Comparison of ENCODE assay signal across 8 mouse cellular contexts in genomic region chr3:130690834-130691595, GRCm38 (mm10). TPM values are rescaled to one million over a fixed set of nuclear protein-coding genes. Genes with fewer than 3 reads are reported as not detected.
DNase-seq lines count a peak whose midpoint lies in the region; ATAC-seq lines count a peak whose summit lies in the region.

No protein-coding gene starts in this region.

- peaks cover 10% of the 10 kb centered on the region for H3K4me1 ChIP-seq in embryonic facial prominence, embryonic 10.5 days
- peaks cover 11% of the 10 kb centered on the region for H3K4me1 ChIP-seq in heart, embryonic 10.5 days

- peak overlapping the region; percentile 73 for H3K27ac ChIP-seq in embryonic facial prominence, embryonic 10.5 days (replicated peaks)
- H3K27ac ChIP-seq in heart, embryonic 10.5 days: peak overlapping the region; percentile 85

- peaks cover 19% of the 10 kb centered on the region for H3K36me3 ChIP-seq in embryonic facial prominence, embryonic 10.5 days (replicated peaks)
- H3K36me3 ChIP-seq in heart, embryonic 10.5 days: peaks cover 16% of the 10 kb centered on the region

- no peaks in the 10 kb centered on the region for H3K27me3 ChIP-seq in embryonic facial prominence, embryonic 10.5 days (replicated peaks; ENCODE audit: low read depth, poor library complexity, severe bottlenecking)
- no peaks in the 10 kb centered on the region for H3K27me3 ChIP-seq in heart, embryonic 10.5 days (ENCODE audit: insufficient read depth, poor library complexity, severe bottlenecking)

- no peaks in the 10 kb centered on the region; the same call in 1 of the 2 replicates for H3K9me3 ChIP-seq in embryonic facial prominence, embryonic 10.5 days
- H3K9me3 ChIP-seq in heart, embryonic 10.5 days: no peaks in the 10 kb centered on the region

- ATAC-seq in frontal cortex, adult (ENCODE audit: low TSS enrichment): peak; percentile 57

- WGBS in embryonic facial prominence, embryonic 10.5 days: 10% methylated on average over 20 of the region's 20 CpGs
- WGBS in heart, embryonic 10.5 days: 4% methylated on average over 20 of the region's 20 CpGs

- H3K4me3 ChIP-seq in embryonic facial prominence, embryonic 10.5 days: peak overlapping the region; percentile 55
- peak overlapping the region; percentile 60 for H3K4me3 ChIP-seq in heart, embryonic 10.5 days

- no peak for DNase-seq in frontal cortex, postnatal 25 days (ENCODE audit: low spot score in 2 of 2)
- DNase-seq in embryonic facial prominence, embryonic 10.5 days (ENCODE audit: low spot score): peak; percentile 60
- DNase-seq in heart, embryonic 10.5 days (ENCODE audit: low spot score): peak; percentile 88
- peak; percentile 58 for DNase-seq in kidney, adult 9 months
- DNase-seq in lung, postnatal 14 days: peak; percentile 34
- peak; percentile 85 for DNase-seq in skeletal muscle tissue, adult 2 months (ENCODE audit: low read depth, low spot score)
- no peak for DNase-seq in left cerebral cortex, adult 8-10 months (ENCODE audit: low spot score in 2 of 2)

RNA-seq across cellular contexts. Expression of gene Ostc, which starts 18.2 kb away (rescaled TPM):
- 314 TPM in 2 replicates for polyA plus RNA-seq in embryonic facial prominence, embryonic 10.5 days (2016; fragmentation: Nextera tagmentation; extraction: Ambion mirVana)
- 295 and 342 TPM in 2 replicates for polyA plus RNA-seq in heart, embryonic 10.5 days (2016; fragmentation: Nextera tagmentation; extraction: Ambion mirVana)
- total RNA-seq in left cerebral cortex, adult 8-10 months (2022): 10 to 100 TPM; 48.4 to 54.3 (median 51.1) TPM

RNA-seq across cellular contexts. Expression of gene Rpl34, which starts 39.2 kb away (rescaled TPM):
- 961 and 964 TPM in 2 replicates for polyA plus RNA-seq in embryonic facial prominence, embryonic 10.5 days (2016; fragmentation: Nextera tagmentation; extraction: Ambion mirVana)
- polyA plus RNA-seq in heart, embryonic 10.5 days (2016; fragmentation: Nextera tagmentation; extraction: Ambion mirVana): 658 and 756 TPM in 2 replicates
- total RNA-seq in left cerebral cortex, adult 8-10 months (2022): 100 to 1,000 TPM; 340 to 406 (median 354) TPM

Comparison
In these comparisons a context has a peak if more than half of its experiments do, and no peak if none do; other contexts are left out.
1. DNase-seq: peak in embryonic facial prominence, embryonic 10.5 days (single experiment), heart, embryonic 10.5 days (single experiment), kidney, adult 9 months (single experiment), lung, postnatal 14 days (single experiment) and skeletal muscle tissue, adult 2 months (single experiment); none in frontal cortex, postnatal 25 days (0 of 2) and left cerebral cortex, adult 8-10 months (0 of 2).